10 mouse cellular contexts compared by ENCODE assay signal in the genomic region with DNA sequence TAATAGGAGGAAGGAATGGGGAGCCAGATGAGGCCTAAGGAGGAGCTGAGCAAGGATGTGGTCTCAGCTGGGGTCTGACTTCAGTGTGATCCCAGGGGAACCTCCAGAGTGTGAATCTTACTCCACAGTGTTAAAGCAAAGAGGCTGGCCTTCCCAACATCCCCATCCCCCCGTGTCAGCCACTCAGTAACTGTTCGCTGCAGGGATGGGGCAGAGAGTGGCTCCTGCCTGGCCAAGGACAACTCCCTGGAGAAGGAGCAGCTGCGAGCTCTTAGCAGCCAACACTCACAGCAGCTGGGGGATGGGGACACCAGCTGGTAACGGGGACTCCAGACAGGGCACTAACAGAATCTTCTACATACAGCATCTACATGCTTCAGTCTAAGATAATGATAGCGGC. TPM values are rescaled to one million over a fixed set of nuclear protein-coding genes. Genes with fewer than 3 reads are reported as not detected.
DNase-seq lines count a peak whose midpoint lies in the region; ATAC-seq and TF ChIP-seq lines count a peak whose summit lies in the region.
"Had no signal": no experiment of that assay in that cellular context is flagged by ENCODE, and none has a peak within 500 bp of the region (broad histone marks: within the 10 kb centered on the region; RNA-seq: fewer than 3 reads in every experiment).

No protein-coding gene starts in this region.

- intact Hi-C loops in heart, postnatal 10 days (cut with DNase I): no loop called here

- ATAC-seq in forebrain, embryonic 11.5 days (replicated peaks; ENCODE audit: low FRiP score): peak; percentile 40
- peak; percentile 57 for ATAC-seq in midbrain, embryonic 14.5 days (ENCODE audit: low FRiP score, low TSS enrichment)

- H3K36me3 ChIP-seq in kidney, adult 2 months (ENCODE audit: control insufficient read depth, insufficient read depth, low read length): no peaks in the 10 kb centered on the region
- peaks cover 3% of the 10 kb centered on the region for H3K36me3 ChIP-seq in forebrain, embryonic 11.5 days (ENCODE audit: control insufficient read depth, insufficient read depth, low read length)
- H3K36me3 ChIP-seq in midbrain, embryonic 14.5 days (ENCODE audit: control insufficient read depth, insufficient read depth, low read length): 0 out of 2 replicates have a peak, but pooled peaks cover 2% of the 10 kb centered on the region

- H3K27ac ChIP-seq in kidney, adult 2 months (ENCODE audit: insufficient read depth, low read depth, low read length): no peak overlapping the region
- no peak overlapping the region for H3K27ac ChIP-seq in forebrain, embryonic 11.5 days (ENCODE audit: low read depth, low read length)
- no peak overlapping the region for H3K27ac ChIP-seq in midbrain, embryonic 14.5 days (replicated peaks; ENCODE audit: low read depth, low read length)

- no peak overlapping the region for H3K4me2 ChIP-seq in forebrain, embryonic 11.5 days (ENCODE audit: low read depth, low read length, severe bottlenecking)
- no peak overlapping the region for H3K4me2 ChIP-seq in midbrain, embryonic 14.5 days (ENCODE audit: low read length)

- peak; percentile 67 for DNase-seq in kidney, postnatal 10 days
- DNase-seq in kidney, adult 2 months: no peak
- DNase-seq in forebrain, embryonic 11.5 days (ENCODE audit: low spot score): peak; percentile 63
- peak; percentile 69 to 76 for DNase-seq in heart, postnatal 10 days
- DNase-seq in midbrain, embryonic 14.5 days: peak; percentile 69
- DNase-seq in spleen, postnatal 36 days (ENCODE audit: low spot score in 2 of 2): no peak
- no peak for DNase-seq in layer of hippocampus, adult 8-10 months (ENCODE audit: low spot score in 2 of 2)
- no peak for DNase-seq in thymus, postnatal 0 days (ENCODE audit: low spot score)

- H3K9ac ChIP-seq in forebrain, embryonic 11.5 days (ENCODE audit: low read length): no peak overlapping the region; the same call in 1 of the 2 replicates
- H3K9ac ChIP-seq in midbrain, embryonic 14.5 days (replicated peaks; ENCODE audit: low read length): no peak overlapping the region

- no peak overlapping the region for H3K4me3 ChIP-seq in kidney, adult 2 months (ENCODE audit: insufficient read depth, low read depth, low read length)
- H3K4me3 ChIP-seq in forebrain, embryonic 11.5 days (ENCODE audit: low read depth, low read length): no peak overlapping the region
- no peak overlapping the region for H3K4me3 ChIP-seq in midbrain, embryonic 14.5 days (replicated peaks; ENCODE audit: low read depth, low read length)

- WGBS in kidney, adult 2 months: 60% methylated on average over 5 of the region's 5 CpGs
- 42% methylated on average over 5 of the region's 5 CpGs for WGBS in forebrain, embryonic 11.5 days
- 15% methylated on average over 5 of the region's 5 CpGs for WGBS in midbrain, embryonic 14.5 days

- H3K27me3 ChIP-seq in kidney, adult 2 months (replicated peaks; ENCODE audit: control insufficient read depth, insufficient read depth, low read length): no peaks in the 10 kb centered on the region
- no peaks in the 10 kb centered on the region for H3K27me3 ChIP-seq in forebrain, embryonic 11.5 days (ENCODE audit: control insufficient read depth, insufficient read depth, low read length)
- no peaks in the 10 kb centered on the region for H3K27me3 ChIP-seq in midbrain, embryonic 14.5 days (ENCODE audit: control insufficient read depth, insufficient read depth, low read length)

- TF ChIP-seq POLR2A in kidney, adult 2 months (IDR thresholded peaks at IDR 0.05; ENCODE audit: low read depth, low read length): no peak

- no peaks in the 10 kb centered on the region for H3K4me1 ChIP-seq in kidney, adult 2 months (ENCODE audit: control insufficient read depth, insufficient read depth, low read length)
- peaks cover 32% of the 10 kb centered on the region for H3K4me1 ChIP-seq in forebrain, embryonic 11.5 days (replicated peaks; ENCODE audit: control insufficient read depth, insufficient read depth, low read length)
- peaks cover 30% of the 10 kb centered on the region for H3K4me1 ChIP-seq in midbrain, embryonic 14.5 days (ENCODE audit: control insufficient read depth, insufficient read depth, low read length)

- no peaks in the 10 kb centered on the region for H3K9me3 ChIP-seq in forebrain, embryonic 11.5 days (ENCODE audit: control insufficient read depth, low read length)
- H3K9me3 ChIP-seq in midbrain, embryonic 14.5 days (ENCODE audit: control insufficient read depth, low read length): no peaks in the 10 kb centered on the region

- no peak for TF ChIP-seq CTCF in kidney, adult 2 months (conservative IDR thresholded peaks at IDR 0.05; ENCODE audit: insufficient read depth, insufficient read length, low read depth, low read length)

RNA-seq across cellular contexts. Expression of a gene that starts 15.4 kb away (rescaled TPM):
- polyA plus RNA-seq in kidney, adult 2 months (2012; rRNA removed): 6.1 and 6.6 TPM in 2 replicates
- 19.6 and 20.6 TPM in 2 replicates for polyA plus RNA-seq in forebrain, embryonic 11.5 days (2014; fragmentation: Nextera tagmentation; extraction: Ambion mirVana)
- 10 to 100 TPM; 17.9 to 20.6 TPM for total RNA-seq in heart, postnatal 10 days (2021)
- polyA plus RNA-seq in midbrain, embryonic 14.5 days (2014; fragmentation: Nextera tagmentation; extraction: Ambion mirVana): 9.5 and 18.4 TPM in 2 replicates
- 10 to 100 TPM; 10.0 to 11.6 (median 10.9) TPM for total RNA-seq in layer of hippocampus, adult 8-10 months (2022)
- polyA plus RNA-seq in thymus, postnatal 0 days (2015; fragmentation: Nextera tagmentation; extraction: Ambion mirVana): 3.5 and 4.2 TPM in 2 replicates
- total RNA-seq: common myeloid progenitor, adult 5-6 weeks; MEL had no signal

Comparison
In these comparisons a context has a peak if more than half of its experiments do, and no peak if none do; other contexts are left out.
1. DNase-seq: peak in kidney, postnatal 10 days (single experiment), forebrain, embryonic 11.5 days (single experiment), heart, postnatal 10 days (2 of 2) and midbrain, embryonic 14.5 days (single experiment); none in kidney, adult 2 months (single experiment), spleen, postnatal 36 days (0 of 2), layer of hippocampus, adult 8-10 months (0 of 2) and thymus, postnatal 0 days (single experiment).